Mouse (Mus musculus) olfactory bulb, adult 2 months (tissue): Measurements from ENCODE around the gene Hivep3. TPM values are rescaled to one million over a fixed set of nuclear protein-coding genes. Genes with fewer than 3 reads are reported as not detected.

Source experiments
- H3K27ac ChIP-seq: fragments of 200-500 bp; 2 replicates; pipeline ENCODE4 v1.5.1; 2012; ENCODE audit warnings: low read depth, low read length; ENCODE audit not compliant: insufficient read depth
- H3K4me1 ChIP-seq: fragments of 200-500 bp; 2 replicates; pipeline ENCODE4 v1.6.1; 2012; ENCODE audit warnings: low read length; ENCODE audit not compliant: control insufficient read depth, insufficient read depth
- H3K4me3 ChIP-seq: fragments of 200-500 bp; 2 replicates; pipeline ENCODE4 v1.5.1; 2012; ENCODE audit warnings: mild to moderate bottlenecking, low read depth, low read length, moderate library complexity; ENCODE audit not compliant: insufficient read depth
- CTCF ChIP-seq: fragments of 200-500 bp; IDR thresholded peaks from 2 replicates; pipeline ENCODE4 v1.5.1; 2012; ENCODE audit warnings: low read depth, mild to moderate bottlenecking, low read length, moderate library complexity; ENCODE audit not compliant: insufficient read depth
- POLR2A ChIP-seq: fragments of 200-500 bp; IDR thresholded peaks from 2 replicates; pipeline ENCODE4 v1.6.1; 2012; ENCODE audit warnings: mild to moderate bottlenecking, low read depth, low read length, moderate library complexity; ENCODE audit not compliant: insufficient read depth
- WGBS: fragments of 180-500 bp; shearing (Covaris S2); methylation state at CpG from one replicate; pipeline ENCODE4 v1.1.7; 2018; 5-methylcytosine and 5-hydroxymethylcytosine counted together
- polyA plus RNA-seq: library from polyadenylated mRNA; stranded (reverse); fragments of >200 nt; gene quantifications from 2 replicates; pipeline ENCODE4 v1.2.4, GENCODE M21; 2012; ENCODE audit warnings: low replicate concordance; ENCODE audit not compliant: missing spikeins, insufficient read depth, insufficient read length

Gene Hivep3
- polyA plus RNA-seq, 1 experiment, result 55.7 TPM

GRCm38 (mm10) chr4:119750681-119751211 is 17.2 kb downstream of the Hivep3 start:
- WGBS, result 86% methylated on average over 6 of the region's 6 CpGs
- TF ChIP-seq CTCF (no peak), POLR2A (no peak)
- Histone ChIP-seq H3K4me1 (peaks cover 8% of the 10 kb centered on the region), H3K4me3 (no peak overlapping the region), H3K27ac (no peak overlapping the region)

- Histone ChIP-seq H3K4me1 (peaks cover 8% of the 10 kb centered on the region), H3K4me3 (no peak overlapping the region), H3K27ac (no peak overlapping the region)
- TF ChIP-seq POLR2A, result no peak
- no peak for TF ChIP-seq CTCF
- 67% methylated on average over 2 of the region's 2 CpGs for WGBS
Observed at GRCm38 (mm10) chr4:119751408-119752006, 17.9 kb downstream of the Hivep3 start.

- Histone ChIP-seq H3K4me1 (peaks cover 3% of the 10 kb centered on the region; the same call in 1 of the 2 replicates), H3K27ac (no peak overlapping the region), H3K4me3 (no peak overlapping the region)
- WGBS, result 87% methylated on average over 4 of the region's 4 CpGs
- TF ChIP-seq CTCF (no peak), POLR2A (no peak)
Observed at GRCm38 (mm10) chr4:119759574-119760233, 26.1 kb downstream of the Hivep3 start.

- Histone ChIP-seq H3K4me3 (no peak overlapping the region), H3K27ac (no peak overlapping the region), H3K4me1 (peaks cover 8% of the 10 kb centered on the region)
- no peak for TF ChIP-seq CTCF
- TF ChIP-seq POLR2A, result no peak
- 88% methylated on average over 7 of the region's 7 CpGs for WGBS
Observed at GRCm38 (mm10) chr4:119760820-119761219, 27.2 kb downstream of the Hivep3 start.

GRCm38 (mm10) chr4:119761459-119762121 is 28.0 kb downstream of the Hivep3 start:
- no peak for TF ChIP-seq POLR2A
- TF ChIP-seq CTCF, result no peak
- WGBS, result 88% methylated on average over 9 of the region's 9 CpGs
- H3K27ac ChIP-seq, result no peak overlapping the region
- H3K4me3 ChIP-seq, result no peak overlapping the region
- peaks cover 8% of the 10 kb centered on the region for H3K4me1 ChIP-seq

GRCm38 (mm10) chr4:119762171-119762570 is 28.6 kb downstream of the Hivep3 start:
- TF ChIP-seq CTCF (no peak), POLR2A (no peak)
- H3K4me1 ChIP-seq, result peaks cover 8% of the 10 kb centered on the region
- H3K27ac ChIP-seq, result no peak overlapping the region
- no peak overlapping the region for H3K4me3 ChIP-seq
- WGBS, result 93% methylated on average over 2 of the region's 2 CpGs

- H3K27ac ChIP-seq, result no peak overlapping the region
- TF ChIP-seq CTCF (no peak), POLR2A (no peak)
- peaks cover 4% of the 10 kb centered on the region; the same call in 1 of the 2 replicates for H3K4me1 ChIP-seq
- no peak overlapping the region for H3K4me3 ChIP-seq
- 89% methylated on average over 3 of the region's 3 CpGs for WGBS
Observed at GRCm38 (mm10) chr4:119768046-119768445, 34.5 kb downstream of the Hivep3 start.

GRCm38 (mm10) chr4:119775913-119776312 is 42.3 kb downstream of the Hivep3 start:
- Histone ChIP-seq H3K4me1 (peaks cover 9% of the 10 kb centered on the region), H3K4me3 (no peak overlapping the region), H3K27ac (no peak overlapping the region)
- 71% methylated on average over 3 of the region's 3 CpGs for WGBS
- TF ChIP-seq CTCF, result no peak
- TF ChIP-seq POLR2A, result no peak

GRCm38 (mm10) chr4:119777146-119777545 is 43.6 kb downstream of the Hivep3 start:
- no peak for TF ChIP-seq CTCF
- no peak for TF ChIP-seq POLR2A
- Histone ChIP-seq H3K4me3 (no peak overlapping the region), H3K4me1 (peaks cover 11% of the 10 kb centered on the region), H3K27ac (no peak overlapping the region)
- WGBS, result 94% methylated on average over 3 of the region's 3 CpGs
